Mouse (Mus musculus): Measurements from ENCODE around the gene Atp8a2. TPM values are rescaled to one million over a fixed set of nuclear protein-coding genes. Genes with fewer than 3 reads are reported as not detected.

Gene Atp8a2
- total and polyA plus RNA-seq, 3 experiments = 0.11 TPM; not detected in 2

GRCm38 (mm10) chr14:59759196-59759839 lies 437.7 kb downstream of the Atp8a2 start:
- no peak for DNase-seq (ENCODE audit: low spot score)
- H3K27me3 ChIP-seq (ENCODE audit: insufficient read depth, low read length) = no peaks in the 10 kb centered on the region

GRCm38 (mm10) chr14:59752401-59752800 lies 444.6 kb downstream of the Atp8a2 start:
- no peaks in the 10 kb centered on the region for H3K36me3 ChIP-seq (replicated peaks)
- no peak for ATAC-seq (ENCODE audit: extremely low read depth, insufficient number of reproducible peaks, low FRiP score, poor library complexity, severe bottlenecking)
- TF ChIP-seq POLR2AphosphoS5 (IDR thresholded peaks at IDR 0.05; ENCODE audit: insufficient replicate concordance, low read depth, low read length) (no peak), GATA1 (IDR thresholded peaks at IDR 0.05; ENCODE audit: borderline replicate concordance, low read length) (no peak), TAL1 (conservative IDR thresholded peaks at IDR 0.05; ENCODE audit: low read depth, low read length) (no peak), CTCF (IDR thresholded peaks at IDR 0.05; ENCODE audit: low read depth, low read length) (no peak), GATA2 (IDR thresholded peaks at IDR 0.05; ENCODE audit: borderline replicate concordance, low read depth, low read length) (no peak)

More at GRCm38 (mm10) chr14:59759196-59759839, 437.7 kb downstream of the Atp8a2 start:
- H3K4me3 ChIP-seq (ENCODE audit: low read depth, low read length) = no peak overlapping the region
- H3K9me3 ChIP-seq (replicated peaks) = peaks cover 25% of the 10 kb centered on the region
- H3K4me1 ChIP-seq (ENCODE audit: insufficient read depth, low read depth, low read length) = no peaks in the 10 kb centered on the region
- H3K36me3 ChIP-seq (replicated peaks) = no peaks in the 10 kb centered on the region
- TF ChIP-seq CTCF (IDR thresholded peaks at IDR 0.05; ENCODE audit: low read depth, low read length) = no peak
- no peak for TF ChIP-seq GATA1 (IDR thresholded peaks at IDR 0.05; ENCODE audit: borderline replicate concordance, low read length)
- TF ChIP-seq POLR2AphosphoS5 (IDR thresholded peaks at IDR 0.05; ENCODE audit: insufficient replicate concordance, low read depth, low read length) = no peak
- no peak for TF ChIP-seq TAL1 (conservative IDR thresholded peaks at IDR 0.05; ENCODE audit: low read depth, low read length)
- TF ChIP-seq GATA2 (IDR thresholded peaks at IDR 0.05; ENCODE audit: borderline replicate concordance, low read depth, low read length) = no peak
- ATAC-seq (ENCODE audit: extremely low read depth, insufficient number of reproducible peaks, low FRiP score, poor library complexity, severe bottlenecking) = no peak

GRCm38 (mm10) chr14:59750005-59750404 lies 447.0 kb downstream of the Atp8a2 start:
- peaks cover 8% of the 10 kb centered on the region; the same call in 1 of the 2 replicates for H3K9me3 ChIP-seq (replicated peaks)
- no peak overlapping the region for H3K4me3 ChIP-seq (ENCODE audit: low read depth, low read length)
- H3K4me1 ChIP-seq (ENCODE audit: insufficient read depth, low read depth, low read length) = no peaks in the 10 kb centered on the region
- no peak for TF ChIP-seq GATA1 (IDR thresholded peaks at IDR 0.05; ENCODE audit: borderline replicate concordance, low read length)
- TF ChIP-seq POLR2AphosphoS5 (IDR thresholded peaks at IDR 0.05; ENCODE audit: insufficient replicate concordance, low read depth, low read length) = no peak
- TF ChIP-seq CTCF (IDR thresholded peaks at IDR 0.05; ENCODE audit: low read depth, low read length) = no peak
- TF ChIP-seq GATA2 (IDR thresholded peaks at IDR 0.05; ENCODE audit: borderline replicate concordance, low read depth, low read length) = no peak
- no peak for DNase-seq (ENCODE audit: low spot score)
- ATAC-seq (ENCODE audit: extremely low read depth, insufficient number of reproducible peaks, low FRiP score, poor library complexity, severe bottlenecking) = no peak
- H3K36me3 ChIP-seq (replicated peaks) = no peaks in the 10 kb centered on the region
- no peaks in the 10 kb centered on the region for H3K27me3 ChIP-seq (ENCODE audit: insufficient read depth, low read length)

More at GRCm38 (mm10) chr14:59752401-59752800, 444.6 kb downstream of the Atp8a2 start:
- no peaks in the 10 kb centered on the region for H3K27me3 ChIP-seq (ENCODE audit: insufficient read depth, low read length)
- peaks cover 11% of the 10 kb centered on the region for H3K9me3 ChIP-seq (replicated peaks)
- no peaks in the 10 kb centered on the region for H3K4me1 ChIP-seq (ENCODE audit: insufficient read depth, low read depth, low read length)
- H3K4me3 ChIP-seq (ENCODE audit: low read depth, low read length) = no peak overlapping the region
- no peak for DNase-seq (ENCODE audit: low spot score)

GRCm38 (mm10) chr14:59745676-59746075 lies 451.3 kb downstream of the Atp8a2 start:
- Histone ChIP-seq H3K36me3 (replicated peaks) (no peaks in the 10 kb centered on the region), H3K9me3 (replicated peaks) (peaks cover 6% of the 10 kb centered on the region; the same call in 1 of the 2 replicates)

GRCm38 (mm10) chr14:59741752-59742151 lies 455.2 kb downstream of the Atp8a2 start:
- H3K9me3 ChIP-seq (replicated peaks) = peaks cover 10% of the 10 kb centered on the region
- DNase-seq (ENCODE audit: low spot score) = no peak
- H3K4me3 ChIP-seq (ENCODE audit: low read depth, low read length) = no peak overlapping the region
- ATAC-seq (ENCODE audit: extremely low read depth, insufficient number of reproducible peaks, low FRiP score, poor library complexity, severe bottlenecking) = no peak
- no peaks in the 10 kb centered on the region for H3K36me3 ChIP-seq (replicated peaks)
- TF ChIP-seq POLR2AphosphoS5 (IDR thresholded peaks at IDR 0.05; ENCODE audit: insufficient replicate concordance, low read depth, low read length) = no peak
- TF ChIP-seq CTCF (IDR thresholded peaks at IDR 0.05; ENCODE audit: low read depth, low read length) = no peak
- TF ChIP-seq GATA2 (IDR thresholded peaks at IDR 0.05; ENCODE audit: borderline replicate concordance, low read depth, low read length) = no peak
- TF ChIP-seq GATA1 (IDR thresholded peaks at IDR 0.05; ENCODE audit: borderline replicate concordance, low read length) = no peak
- no peak for TF ChIP-seq TAL1 (conservative IDR thresholded peaks at IDR 0.05; ENCODE audit: low read depth, low read length)
- no peaks in the 10 kb centered on the region for H3K4me1 ChIP-seq (ENCODE audit: insufficient read depth, low read depth, low read length)
- no peaks in the 10 kb centered on the region for H3K27me3 ChIP-seq (ENCODE audit: insufficient read depth, low read length)

More at GRCm38 (mm10) chr14:59745676-59746075, 451.3 kb downstream of the Atp8a2 start:
- no peaks in the 10 kb centered on the region for H3K4me1 ChIP-seq (ENCODE audit: insufficient read depth, low read depth, low read length)
- no peak for TF ChIP-seq GATA1 (IDR thresholded peaks at IDR 0.05; ENCODE audit: borderline replicate concordance, low read length)
- no peak for TF ChIP-seq CTCF (IDR thresholded peaks at IDR 0.05; ENCODE audit: low read depth, low read length)
- TF ChIP-seq TAL1 (conservative IDR thresholded peaks at IDR 0.05; ENCODE audit: low read depth, low read length) = no peak
- no peak for TF ChIP-seq POLR2AphosphoS5 (IDR thresholded peaks at IDR 0.05; ENCODE audit: insufficient replicate concordance, low read depth, low read length)
- no peak for TF ChIP-seq GATA2 (IDR thresholded peaks at IDR 0.05; ENCODE audit: borderline replicate concordance, low read depth, low read length)
- DNase-seq (ENCODE audit: low spot score) = no peak
- H3K4me3 ChIP-seq (ENCODE audit: low read depth, low read length) = no peak overlapping the region
- no peaks in the 10 kb centered on the region for H3K27me3 ChIP-seq (ENCODE audit: insufficient read depth, low read length)
- no peak for ATAC-seq (ENCODE audit: extremely low read depth, insufficient number of reproducible peaks, low FRiP score, poor library complexity, severe bottlenecking)

- no peaks in the 10 kb centered on the region for H3K27me3 ChIP-seq (ENCODE audit: insufficient read depth, low read length)
- TF ChIP-seq CTCF (IDR thresholded peaks at IDR 0.05; ENCODE audit: low read depth, low read length) (no peak), TAL1 (conservative IDR thresholded peaks at IDR 0.05; ENCODE audit: low read depth, low read length) (no peak), GATA2 (IDR thresholded peaks at IDR 0.05; ENCODE audit: borderline replicate concordance, low read depth, low read length) (no peak), GATA1 (IDR thresholded peaks at IDR 0.05; ENCODE audit: borderline replicate concordance, low read length) (no peak), POLR2AphosphoS5 (IDR thresholded peaks at IDR 0.05; ENCODE audit: insufficient replicate concordance, low read depth, low read length) (no peak)
- DNase-seq (ENCODE audit: low spot score) = no peak
- no peaks in the 10 kb centered on the region for H3K36me3 ChIP-seq (replicated peaks)
- H3K9me3 ChIP-seq (replicated peaks) = peaks cover 7% of the 10 kb centered on the region
- ATAC-seq (ENCODE audit: extremely low read depth, insufficient number of reproducible peaks, low FRiP score, poor library complexity, severe bottlenecking) = no peak
- H3K4me3 ChIP-seq (ENCODE audit: low read depth, low read length) = no peak overlapping the region
- H3K4me1 ChIP-seq (ENCODE audit: insufficient read depth, low read depth, low read length) = no peaks in the 10 kb centered on the region
Measured at GRCm38 (mm10) chr14:59739446-59739845, 457.5 kb downstream of the Atp8a2 start.
